Mouse (Mus musculus) ES-E14 (cell line): ENCODE data around the gene Olfr1216. TPM values are rescaled to one million over a fixed set of nuclear protein-coding genes. Genes with fewer than 3 reads are reported as not detected.
"Not testable (repeated sequence)": the region's sequence is repeated elsewhere in the genome, so short reads cannot be mapped to it uniquely, and the experiment has no call there.

Experiments used
- DNase-seq: peaks from one replicate; pipeline ENCODE4 v3.0.0-alpha.2; 2013; ENCODE audit warnings: low read depth, low spot score
- H3K27ac ChIP-seq: 2 replicates; pipeline ENCODE4 v1.5.1; 2012; ENCODE audit warnings: low read depth, mild to moderate bottlenecking, low read length, moderate library complexity, mixed read lengths; ENCODE audit not compliant: poor library complexity, insufficient read depth, severe bottlenecking
- H3K36me3 ChIP-seq: 2 replicates; pipeline ENCODE4 v1.6.1; 2012; ENCODE audit warnings: mild to moderate bottlenecking, low read length, moderate library complexity, mixed read lengths; ENCODE audit not compliant: control insufficient read depth, poor library complexity, insufficient read depth, severe bottlenecking
- H3K4me1 ChIP-seq, 2 experiments: fragments of 150-350 bp in 1 of 2; sonication (generic) in 1 of 2; 2 replicates each; pipeline ENCODE4 v1.6.1; 2012; ENCODE audit warnings: low read length in 2 of 2, mild to moderate bottlenecking in 1 of 2, mixed read lengths in 1 of 2; ENCODE audit not compliant: control insufficient read depth in 2 of 2, insufficient read depth in 2 of 2, poor library complexity in 1 of 2
- H3K4me3 ChIP-seq, 2 experiments: fragments of 150-350 bp in 1 of 2; sonication (generic) in 1 of 2; 2 replicates each; pipeline ENCODE4 v1.5.1; 2012; ENCODE audit warnings: low read length in 2 of 2, low read depth in 1 of 2, mild to moderate bottlenecking in 1 of 2, mixed read lengths in 1 of 2; ENCODE audit not compliant: insufficient read depth in 1 of 2, poor library complexity in 1 of 2, severe bottlenecking in 1 of 2
- H3K9ac ChIP-seq: 2 replicates; pipeline ENCODE4 v1.6.1; 2012; ENCODE audit warnings: low read depth, mild to moderate bottlenecking, low read length, mixed read lengths; ENCODE audit not compliant: poor library complexity, insufficient read depth, severe bottlenecking
- H3K9me3 ChIP-seq: fragments of 150-350 bp; sonication (generic); 2 replicates; pipeline ENCODE4 v1.6.1; 2012; ENCODE audit warnings: low read depth, mild to moderate bottlenecking, low read length; ENCODE audit not compliant: control insufficient read depth, insufficient read depth
- CHD2 ChIP-seq: IDR thresholded peaks from 2 replicates; pipeline ENCODE4 v1.6.1; 2014; ENCODE audit warnings: mild to moderate bottlenecking, low read depth, low read length, inconsistent platforms
- HCFC1 ChIP-seq: IDR thresholded peaks from 2 replicates; pipeline ENCODE4 v1.6.1; 2012; ENCODE audit warnings: low read length, inconsistent platforms, borderline replicate concordance; ENCODE audit not compliant: insufficient read depth
- MAFK ChIP-seq: IDR thresholded peaks from 2 replicates; pipeline ENCODE4 v1.6.1; 2014; ENCODE audit warnings: mild to moderate bottlenecking, low read depth, low read length, inconsistent platforms; ENCODE audit not compliant: insufficient read depth
- ZC3H11A ChIP-seq: IDR thresholded peaks from 2 replicates; pipeline ENCODE4 v1.6.1; 2012; ENCODE audit warnings: low read depth, mild to moderate bottlenecking, inconsistent platforms, low read length, borderline replicate concordance
- ZNF384 ChIP-seq: IDR thresholded peaks from 2 replicates; pipeline ENCODE4 v1.6.1; 2012; ENCODE audit warnings: low read depth, low read length, inconsistent platforms
- in situ Hi-C, 2 experiments: fragments of 600-800 bp; cut with MboI; formaldehyde crosslinking; loops; one replicate each; pipeline ENCODE4 v1.15.1; 2025; ENCODE audit warnings: low sequenced_read_pairs in 2 of 2, inconsistent platforms in 1 of 2; ENCODE audit not compliant: unreplicated experiment in 2 of 2
- total RNA-seq: library from RNA; depleted of rRNA; stranded (reverse); fragments of 300-350 nt; gene quantifications from 2 replicates; pipeline ENCODE4 v1.2.3, GENCODE M21; 2012; rRNA removed

The Olfr1216 gene
- not detected in 2 replicates for total RNA-seq

GRCm38 (mm10) chr2:89018240-89018639, at the start of gene Olfr1216:
Gene Olfr1216 (minus strand): TSS chr2:89018340.
- Histone ChIP-seq H3K4me1 (no peaks in the 10 kb centered on the region), H3K36me3 (no peaks in the 10 kb centered on the region), H3K4me3 (no peak within 1 kb of the TSS), H3K27ac (no peak within 1 kb of the TSS), H3K9me3 (no peaks in the 10 kb centered on the region), H3K9ac (no peak within 1 kb of the TSS)
- TF ChIP-seq MAFK, result no peak
- TF ChIP-seq ZC3H11A, result no peak
- TF ChIP-seq ZNF384, result no peak
- TF ChIP-seq HCFC1, result no peak
- TF ChIP-seq CHD2, result no peak
- no peak for DNase-seq
- in situ Hi-C loops, result no loop called here

- no peak for DNase-seq
- Histone ChIP-seq H3K4me1 (no peaks in the 10 kb centered on the region), H3K4me3 (no peak within 1 kb of the TSS), H3K36me3 (no peaks in the 10 kb centered on the region), H3K9me3 (no peaks in the 10 kb centered on the region), H3K9ac (no peak within 1 kb of the TSS), H3K27ac (no peak within 1 kb of the TSS)
- in situ Hi-C loops, result no loop called here
- no peak for TF ChIP-seq HCFC1
- TF ChIP-seq CHD2, result no peak
- TF ChIP-seq ZC3H11A, result no peak
- no peak for TF ChIP-seq MAFK
- no peak for TF ChIP-seq ZNF384
Measured at GRCm38 (mm10) chr2:89061087-89061486, 42.9 kb upstream of the Olfr1216 start, which contains the start of gene Olfr1218. Gene Olfr1218 (minus strand): TSS chr2:89061187.

GRCm38 (mm10) chr2:89031965-89032364, 13.8 kb upstream of the Olfr1216 start, which contains the start of gene Olfr1217:
Gene Olfr1217 (minus strand): TSS chr2:89032065.
- H3K4me1 ChIP-seq, result no peaks in the 10 kb centered on the region
- DNase-seq, result no peak
- H3K9ac ChIP-seq, result no peak within 1 kb of the TSS
- in situ Hi-C loops, result no loop called here
- no peak within 1 kb of the TSS for H3K27ac ChIP-seq
- H3K4me3 ChIP-seq, result no peak within 1 kb of the TSS
- no peaks in the 10 kb centered on the region for H3K36me3 ChIP-seq
- TF ChIP-seq CHD2, result no peak
- no peak for TF ChIP-seq HCFC1
- TF ChIP-seq ZC3H11A, result no peak
- TF ChIP-seq MAFK, result no peak
- no peak for TF ChIP-seq ZNF384
- H3K9me3 ChIP-seq, result no peaks in the 10 kb centered on the region

GRCm38 (mm10) chr2:89021436-89021835, 3.3 kb upstream of the Olfr1216 start:
- DNase-seq, H3K9me3 ChIP-seq, H3K9ac ChIP-seq, H3K4me3 ChIP-seq, H3K27ac ChIP-seq, H3K4me1 ChIP-seq, H3K36me3 ChIP-seq, in situ Hi-C loops: not testable (repeated sequence)

- no peaks in the 10 kb centered on the region for H3K36me3 ChIP-seq
- H3K27ac ChIP-seq, result no peak within 1 kb of the TSS
- no peaks in the 10 kb centered on the region for H3K9me3 ChIP-seq
- H3K9ac ChIP-seq, result no peak within 1 kb of the TSS
- H3K4me3 ChIP-seq, result no peak within 1 kb of the TSS
- DNase-seq, result no peak
- no peaks in the 10 kb centered on the region for H3K4me1 ChIP-seq
- TF ChIP-seq MAFK, result no peak
- TF ChIP-seq ZC3H11A, result no peak
- TF ChIP-seq ZNF384, result no peak
- no peak for TF ChIP-seq HCFC1
- TF ChIP-seq CHD2, result no peak
- in situ Hi-C loops, result no loop called here
Measured at GRCm38 (mm10) chr2:89006873-89007272, 11.3 kb downstream of the Olfr1216 start, which contains the start of gene Olfr1215. Gene Olfr1215 (minus strand): TSS chr2:89006973.
